Mouse (Mus musculus) heart, postnatal 25 days (tissue): ENCODE results near the gene Hoxa11. TPM values are rescaled to one million over a fixed set of nuclear protein-coding genes. Genes with fewer than 3 reads are reported as not detected.

Source experiments
- DNase-seq: peaks from one replicate; pipeline ENCODE4 v3.0.0; 2022; ENCODE audit warnings: low spot score
- intact Hi-C: fragments of 180-260 bp; cut with DNase I; formaldehyde crosslinking; loops from one replicate; pipeline ENCODE4 v1.15.1; 2025
- total RNA-seq, 2 experiments: library from RNA; stranded (reverse); gene quantifications; 2 replicates each; pipeline ENCODE4 v1.2.3; 2021

Gene Hoxa11
- total RNA-seq, 2 experiments from 2014 or later: not detected

DNA sequence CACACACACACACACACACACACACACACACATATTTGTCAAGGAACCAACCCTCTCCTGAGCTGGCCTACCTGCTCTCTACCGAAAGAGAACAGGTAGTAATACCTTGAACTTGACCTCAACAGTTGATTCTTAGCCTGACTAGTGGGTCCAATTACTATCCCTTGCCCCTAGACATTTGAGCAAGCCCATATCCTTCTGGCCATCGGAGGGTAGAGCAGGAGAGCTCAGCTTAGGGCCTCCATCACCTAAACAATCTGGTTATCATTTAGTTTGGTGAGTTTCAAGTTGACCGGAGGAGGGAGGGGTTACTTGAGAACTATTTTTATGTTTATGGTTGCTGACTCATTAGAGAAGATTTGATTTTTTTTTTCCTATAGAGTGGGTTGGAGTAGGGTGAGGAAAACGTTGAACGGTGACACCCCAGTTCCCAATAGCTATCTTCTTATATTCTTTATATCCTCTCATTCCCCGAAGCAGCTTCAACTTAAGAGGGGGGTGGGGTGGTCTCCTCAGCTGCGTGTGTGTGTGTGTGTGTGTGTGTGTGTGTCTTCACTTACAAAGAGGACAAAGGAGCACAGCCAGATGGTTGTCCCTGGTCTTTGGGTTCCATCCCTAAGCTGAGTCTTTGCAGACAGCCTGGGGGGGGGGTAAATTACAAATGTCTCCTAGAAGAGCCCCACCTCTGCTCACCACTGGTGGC, 5.7 kb upstream of the Hoxa11 start:
- intact Hi-C loops: no loop called here
- no peak for DNase-seq

- DNase-seq: no peak
These were observed 4.2 kb upstream of the Hoxa11 start for GRCm38 (mm10) chr6:52249826-52250225.

GRCm38 (mm10) chr6:52249415-52249738, 3.8 kb upstream of the Hoxa11 start:
- DNase-seq: no peak
- intact Hi-C loops: no loop called here

More at GRCm38 (mm10) chr6:52249826-52250225, 4.2 kb upstream of the Hoxa11 start:
- intact Hi-C loops: no loop called here

DNA sequence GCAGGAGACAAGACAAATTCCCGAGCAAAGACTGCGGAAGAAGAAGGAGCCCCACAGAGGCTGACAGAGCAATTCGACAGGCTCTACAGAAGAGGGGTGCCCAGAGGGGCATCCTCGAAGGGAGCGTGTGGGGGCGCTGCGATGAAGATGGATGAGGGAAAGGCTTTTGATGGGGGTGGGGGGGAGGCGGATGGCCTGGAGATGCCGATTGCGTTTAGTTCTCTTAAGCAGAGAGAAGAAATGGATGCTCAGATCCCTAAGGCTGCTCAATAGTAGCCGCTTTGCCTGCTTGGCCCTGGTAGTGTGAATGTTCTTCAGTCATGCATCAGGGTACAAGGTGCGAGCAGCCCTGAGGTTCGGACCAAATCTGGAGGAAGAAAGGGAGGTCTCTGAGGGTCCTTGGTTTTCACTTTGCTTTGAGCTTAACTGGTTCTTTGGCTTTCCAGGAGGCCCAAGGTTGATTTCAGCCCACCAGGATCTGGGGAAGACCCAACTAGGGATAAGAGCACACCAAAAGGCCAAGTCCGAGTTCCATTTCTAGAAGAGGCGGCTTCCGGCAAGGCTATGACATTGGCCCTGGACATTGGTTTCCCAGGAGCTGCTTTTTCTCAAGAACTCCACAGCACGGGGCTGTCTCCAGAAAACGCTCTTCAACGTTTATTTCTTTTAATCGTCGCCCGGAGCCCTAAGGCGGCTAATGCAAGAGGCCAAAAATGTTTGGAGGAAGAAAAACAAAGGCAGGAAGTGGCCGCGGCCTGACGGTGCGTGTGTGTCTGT, 3.2 kb upstream of the Hoxa11 start:
- intact Hi-C loops: no loop called here
- no peak for DNase-seq

DNA sequence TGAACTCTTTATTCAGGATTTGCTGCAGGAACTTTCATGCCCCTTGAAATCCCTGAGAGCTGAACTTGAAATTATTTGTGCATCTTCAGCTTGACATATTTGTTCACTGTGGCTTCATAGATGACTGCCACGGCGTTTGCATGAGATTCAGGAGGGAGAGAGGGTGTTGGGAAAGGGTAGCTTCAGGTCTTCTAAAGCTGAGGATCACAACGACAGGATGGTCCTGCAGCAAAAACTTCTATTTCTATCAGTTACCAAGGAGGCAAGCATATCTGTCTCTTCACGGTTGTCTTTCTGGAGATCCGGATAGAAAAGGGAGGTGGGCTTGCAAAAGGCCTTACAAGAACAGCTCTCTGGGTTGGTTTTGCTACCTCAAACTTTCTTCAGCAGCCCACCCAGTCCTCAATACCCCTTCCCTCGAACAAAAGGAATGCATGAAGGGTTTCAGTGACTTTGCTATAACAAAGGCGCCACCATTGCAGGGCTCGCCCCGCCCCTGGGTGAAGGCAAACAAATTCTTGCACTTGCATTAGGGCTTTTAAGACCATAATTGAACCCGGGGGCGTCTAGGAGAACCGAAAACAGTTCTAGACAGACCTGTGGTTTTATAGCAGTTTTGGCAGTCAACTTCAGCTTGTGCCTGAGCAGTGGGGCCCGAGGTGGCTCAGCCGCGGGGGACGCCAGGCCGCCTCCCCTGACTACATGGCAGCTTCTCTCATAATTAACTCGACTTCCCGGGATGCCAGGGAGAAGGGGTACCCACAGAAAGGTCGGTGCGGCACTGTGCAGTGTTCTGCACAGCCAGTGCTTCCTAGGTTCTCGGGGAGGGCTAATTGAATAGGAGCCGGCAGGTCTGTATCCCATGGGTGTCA, 2.4 kb upstream of the Hoxa11 start:
- intact Hi-C loops: no loop called here
- no peak for DNase-seq

DNA sequence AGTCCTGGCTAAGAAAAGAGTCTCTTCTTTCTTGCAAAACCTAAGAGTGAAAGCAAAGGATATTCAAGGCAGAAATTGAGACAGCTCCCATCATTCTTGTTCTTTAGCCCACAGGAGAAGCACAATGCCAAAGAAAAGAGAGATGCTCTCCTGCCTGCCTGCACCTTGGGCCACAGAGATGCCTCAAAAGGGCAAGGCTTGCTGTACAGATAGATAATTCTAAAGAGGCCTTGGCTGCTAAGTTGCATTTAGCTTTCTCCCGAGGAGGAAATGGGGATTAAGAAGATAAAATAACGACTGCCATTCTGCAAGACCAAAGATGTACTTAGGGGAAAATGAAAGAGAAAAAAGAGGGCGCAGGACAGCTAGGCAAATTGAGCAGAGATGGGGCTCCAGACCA, 1.3 kb upstream of the Hoxa11 start:
- intact Hi-C loops: no loop called here

DNA sequence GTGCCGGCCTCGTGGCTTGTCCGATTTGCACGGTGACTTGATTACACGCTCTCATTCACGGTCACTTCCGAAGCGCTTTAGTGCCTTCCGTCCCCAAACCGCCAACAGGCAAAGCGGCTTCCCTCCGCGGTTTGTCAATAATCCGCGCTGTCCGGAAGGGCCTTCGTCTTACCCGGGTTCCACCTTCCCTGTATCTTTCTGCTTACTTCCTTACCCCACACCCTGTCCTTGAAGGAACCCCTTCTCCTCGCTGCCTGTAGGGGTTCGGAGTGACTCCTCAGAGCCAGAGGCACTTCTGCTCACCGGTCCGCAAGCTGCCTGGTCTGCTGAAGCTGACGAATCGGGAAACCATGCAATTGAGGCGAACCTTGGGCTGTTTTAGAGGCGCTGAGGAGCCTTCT, 793 bp upstream of the Hoxa11 start:
- no peak for DNase-seq
- intact Hi-C loops: no loop called here

More for the DNA sequence above, 1.3 kb upstream of the Hoxa11 start:
- DNase-seq: no peak

DNA sequence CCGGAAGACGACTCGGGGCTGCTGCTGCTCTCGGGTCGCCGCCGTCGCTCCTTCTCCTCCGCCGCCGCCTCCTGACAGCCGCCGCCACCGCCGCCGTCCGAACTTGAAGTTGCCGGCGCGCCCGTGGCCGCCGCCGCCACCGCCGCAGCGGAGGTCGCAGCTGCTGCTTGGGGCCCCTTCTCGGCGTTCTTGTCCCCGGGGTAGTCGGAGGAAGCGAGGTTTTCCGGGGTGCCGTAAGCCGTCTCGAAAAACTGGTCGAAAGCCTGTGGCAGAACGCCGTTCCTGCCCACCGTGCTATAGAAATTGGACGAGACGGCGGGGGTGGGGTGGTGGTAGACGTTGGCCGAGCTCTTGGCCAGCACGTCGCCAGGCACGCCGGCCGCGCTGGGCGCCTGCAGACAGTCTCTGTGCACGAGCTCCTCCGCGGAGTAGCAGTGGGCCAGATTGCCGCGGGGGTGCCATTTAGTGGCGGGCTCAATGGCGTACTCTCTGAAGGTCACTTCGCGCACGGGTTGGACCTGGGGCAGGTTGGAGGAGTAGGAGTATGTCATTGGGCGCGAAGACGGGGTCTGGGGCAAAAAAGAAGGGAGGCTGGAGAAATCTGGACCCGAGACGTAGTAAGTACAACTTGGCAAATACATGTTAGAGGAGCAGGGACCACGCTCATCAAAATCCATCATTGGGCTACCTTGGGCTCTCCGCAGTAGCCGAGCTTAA, 412 bp downstream of the Hoxa11 start:
- DNase-seq: no peak
- intact Hi-C loops: no loop called here

- no peak for DNase-seq
- intact Hi-C loops: no loop called here
These were observed 1.1 kb downstream of the Hoxa11 start for GRCm38 (mm10) chr6:52244471-52245039.

GRCm38 (mm10) chr6:52243681-52244121, 1.9 kb downstream of the Hoxa11 start:
- DNase-seq: no peak
- intact Hi-C loops: no loop called here

GRCm38 (mm10) chr6:52242801-52243332, 2.7 kb downstream of the Hoxa11 start:
- no peak for DNase-seq
- intact Hi-C loops: no loop called here

GRCm38 (mm10) chr6:52241001-52241621, 4.5 kb downstream of the Hoxa11 start:
- DNase-seq: no peak

DNA sequence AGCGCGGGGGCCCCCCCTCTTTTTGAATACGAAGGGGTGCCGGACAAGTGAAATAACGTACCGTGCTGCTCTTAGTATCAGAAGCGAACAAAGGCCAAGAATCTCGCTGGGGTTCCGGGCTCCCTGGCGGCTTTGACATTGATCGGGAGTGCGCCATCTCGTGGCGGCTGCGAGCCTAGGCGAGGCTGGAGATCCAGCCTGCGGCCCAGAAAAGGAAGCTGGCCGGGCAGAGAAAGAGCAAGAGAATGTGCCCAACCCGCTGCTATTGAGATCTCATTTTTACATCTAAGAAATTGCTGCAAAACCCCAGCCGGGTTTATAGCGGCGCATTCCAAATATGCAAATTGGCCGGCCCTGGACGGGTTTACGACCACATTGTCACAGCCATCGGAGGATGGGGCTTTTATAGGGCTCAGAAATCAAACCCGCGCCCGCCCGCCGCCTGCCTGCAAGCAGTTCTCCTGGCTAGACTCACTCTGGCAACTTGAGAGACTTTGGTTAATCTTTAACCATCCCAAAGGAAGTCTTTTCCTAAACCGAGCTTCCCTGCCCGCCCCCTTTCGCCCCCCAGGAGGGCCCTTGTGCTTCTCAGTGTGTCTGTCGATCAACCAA, 5.1 kb downstream of the Hoxa11 start, which contains the start of gene Hoxa10:
TSS of gene Hoxa10 (minus strand) at position 466 of the 612 bp plus-strand sequence.
- intact Hi-C loops: no loop called here
- DNase-seq: peak; percentile 40

More at GRCm38 (mm10) chr6:52241001-52241621, 4.5 kb downstream of the Hoxa11 start:
- intact Hi-C loops: no loop called here

DNA sequence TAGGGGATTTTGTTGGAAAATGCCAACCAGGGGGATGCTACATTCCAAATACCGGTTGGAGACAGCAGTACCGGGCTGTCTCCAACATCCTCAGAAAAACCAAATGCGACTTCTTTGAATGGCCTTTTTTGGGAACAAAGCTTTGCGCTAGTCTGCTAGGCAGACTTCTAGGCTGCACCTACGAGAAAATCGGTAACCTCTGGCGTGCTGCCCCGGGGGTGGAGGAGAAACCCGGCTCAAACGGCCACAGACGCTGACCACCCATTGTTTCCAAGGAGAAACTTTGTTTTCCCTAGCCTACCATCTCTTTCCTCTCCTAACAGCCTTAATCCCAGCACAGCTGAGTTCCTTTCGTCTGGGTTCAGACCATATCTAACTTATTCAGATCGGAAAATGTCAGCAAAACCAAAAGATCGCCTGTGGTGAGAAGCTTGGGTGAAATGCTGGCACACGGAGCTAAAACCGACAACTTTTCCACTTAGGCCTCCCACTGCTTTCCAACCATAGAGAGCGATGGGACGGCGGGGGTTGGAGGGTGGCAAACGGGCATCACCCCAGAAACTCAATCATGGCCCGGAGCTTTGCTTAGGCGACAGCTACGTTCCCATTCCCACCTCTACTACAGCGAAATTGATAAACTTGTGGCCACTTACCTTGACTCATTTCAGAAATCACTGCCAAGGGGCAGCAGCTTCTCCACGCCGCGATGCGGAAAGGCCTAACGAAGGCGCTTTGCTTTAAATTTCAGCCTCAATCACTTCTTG, 5.8 kb downstream of the Hoxa11 start:
- no peak for DNase-seq
- intact Hi-C loops: no loop called here

DNA sequence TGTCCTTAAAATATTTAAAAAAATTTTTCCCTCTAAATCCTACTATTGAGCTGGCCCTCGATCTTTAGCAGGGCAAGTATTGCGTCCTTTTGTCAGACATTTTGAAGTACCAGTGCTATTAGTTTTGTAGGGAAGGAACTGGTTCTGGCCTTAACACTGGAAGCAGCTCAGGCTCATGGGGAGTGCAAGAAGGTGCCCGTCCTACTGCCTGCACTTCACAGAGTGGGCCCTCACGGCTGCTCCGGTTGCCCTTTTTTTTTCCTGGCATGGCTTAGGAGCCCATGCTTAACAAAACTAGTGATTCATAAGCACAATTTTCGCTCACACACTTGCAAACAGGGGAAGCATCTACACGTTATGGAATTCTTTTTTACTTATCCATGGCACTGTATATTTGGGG, 6.6 kb downstream of the Hoxa11 start:
- no peak for DNase-seq
- intact Hi-C loops: no loop called here

GRCm38 (mm10) chr6:52238155-52238545, 7.5 kb downstream of the Hoxa11 start:
- intact Hi-C loops: no loop called here
- DNase-seq: no peak

GRCm38 (mm10) chr6:52237346-52238154, 8.1 kb downstream of the Hoxa11 start:
- no peak for DNase-seq

More at GRCm38 (mm10) chr6:52237346-52238154, 8.1 kb downstream of the Hoxa11 start:
- intact Hi-C loops: no loop called here
